Mouse (Mus musculus): ENCODE results near the gene Nxph3. TPM values are rescaled to one million over a fixed set of nuclear protein-coding genes. Genes with fewer than 3 reads are reported as not detected.

Nxph3 gene
- total RNA-seq, 2 experiments from 2014 or later: not detected

DNA sequence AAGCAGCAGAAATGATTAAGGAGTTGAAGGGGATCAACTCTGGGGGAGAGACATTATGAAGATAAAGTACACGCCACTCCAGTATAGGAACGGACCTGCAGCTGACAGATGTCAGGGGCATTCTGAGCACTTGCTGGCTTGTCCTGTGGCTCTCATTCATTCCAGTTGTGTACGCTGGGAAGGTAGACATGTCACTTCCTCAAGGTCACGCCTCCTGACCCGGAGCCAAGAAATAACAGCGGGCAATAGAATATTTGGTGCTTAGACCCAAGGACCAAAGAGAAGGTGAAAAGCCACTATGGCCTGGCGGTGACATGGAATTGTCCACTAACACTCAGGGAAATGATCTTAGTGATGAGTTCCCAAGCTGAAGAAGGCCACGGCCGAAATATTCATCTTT, 18.5 kb downstream of the Nxph3 start:
- no peak for ATAC-seq (replicated peaks; ENCODE audit: poor library complexity)

DNA sequence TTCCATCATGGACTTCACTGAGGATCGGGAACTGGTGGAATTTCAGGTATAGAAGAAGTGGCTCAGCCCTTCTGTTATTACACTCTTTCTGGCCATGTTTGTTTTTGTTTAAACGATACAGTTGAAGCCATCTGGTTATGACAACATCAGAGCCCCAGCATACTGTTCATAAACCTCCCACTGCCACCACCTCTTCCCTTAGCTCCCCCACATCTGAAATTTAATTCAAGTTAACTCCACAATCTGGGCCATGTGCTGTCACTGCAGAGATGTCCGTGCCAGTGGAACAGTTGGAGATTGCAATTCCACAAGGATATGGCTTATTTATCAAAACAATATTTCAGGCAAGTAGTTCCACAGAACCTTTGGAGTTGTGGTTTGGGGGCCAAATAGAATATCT, 20.0 kb downstream of the Nxph3 start:
- no peak for ATAC-seq (replicated peaks; ENCODE audit: poor library complexity)

- no peak for ATAC-seq (replicated peaks; ENCODE audit: poor library complexity)
These were observed 20.4 kb downstream of the Nxph3 start for GRCm38 (mm10) chr11:95493950-95494349.

DNA sequence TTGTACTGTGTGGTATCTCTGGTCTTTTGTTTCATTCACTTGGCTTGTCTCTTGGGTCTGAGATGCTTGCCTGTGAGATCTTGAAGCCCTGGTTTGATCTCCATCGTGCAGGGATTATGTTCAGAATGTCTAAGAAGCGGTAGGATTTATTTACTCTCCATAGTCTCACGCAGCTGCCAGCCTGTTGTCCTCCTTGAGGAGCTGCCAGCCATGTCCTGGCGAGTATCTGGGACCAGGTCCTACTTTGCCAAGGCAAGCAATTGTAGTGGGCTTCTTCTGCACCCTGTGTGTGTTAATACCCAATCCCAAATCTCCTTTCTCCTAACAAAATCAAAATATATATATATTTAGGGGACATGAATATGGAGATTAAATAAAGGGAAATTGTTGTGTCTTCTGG, 21.4 kb downstream of the Nxph3 start:
- no peak for ATAC-seq (replicated peaks; ENCODE audit: poor library complexity)

- ATAC-seq (replicated peaks; ENCODE audit: poor library complexity): no peak
These were observed 22.1 kb downstream of the Nxph3 start for GRCm38 (mm10) chr11:95492256-95492655.

GRCm38 (mm10) chr11:95490104-95490503, 24.3 kb downstream of the Nxph3 start:
- ATAC-seq (replicated peaks; ENCODE audit: poor library complexity): no peak

DNA sequence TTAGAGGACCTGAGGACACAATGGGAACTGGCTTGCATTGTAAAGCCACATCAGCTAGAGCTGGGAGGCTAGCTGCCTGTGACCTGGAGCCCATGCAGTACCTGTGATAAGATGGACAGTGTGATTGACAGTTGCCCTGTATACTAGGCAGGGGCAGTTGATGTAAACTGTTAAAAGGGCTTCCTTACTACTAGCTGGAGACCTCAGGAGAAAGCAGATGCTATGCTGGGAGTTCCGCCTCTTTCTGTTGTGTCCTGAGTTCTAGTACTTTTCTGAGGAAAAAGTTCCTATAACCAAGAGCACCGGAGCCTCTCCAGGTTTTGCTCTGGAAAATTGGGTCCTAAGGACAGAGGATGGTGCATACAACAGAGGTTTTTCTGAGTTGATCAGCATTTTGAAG, 27.1 kb downstream of the Nxph3 start:
- ATAC-seq (replicated peaks; ENCODE audit: poor library complexity): no peak

GRCm38 (mm10) chr11:95485634-95486033, 28.7 kb downstream of the Nxph3 start:
- ATAC-seq (replicated peaks; ENCODE audit: poor library complexity): no peak

DNA sequence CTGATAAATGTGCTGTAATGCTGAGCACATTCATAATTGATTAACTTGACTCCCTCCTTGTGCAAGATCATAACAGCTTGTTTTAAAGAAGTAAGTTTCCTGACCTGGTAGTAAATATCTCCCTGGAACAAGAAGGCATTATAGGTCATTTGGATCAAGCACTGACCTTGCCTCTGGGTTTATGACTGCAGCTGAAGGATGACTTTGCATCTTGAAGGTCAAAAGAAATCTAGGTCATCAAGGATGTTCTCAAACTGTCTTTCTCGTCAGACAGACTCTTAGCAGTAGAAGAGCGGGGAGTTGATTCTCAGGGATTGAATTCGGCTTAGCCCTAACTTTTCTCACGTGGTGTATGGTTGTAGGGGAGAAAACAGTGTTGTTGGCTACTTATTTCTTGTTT, 33.7 kb downstream of the Nxph3 start:
- ATAC-seq (replicated peaks; ENCODE audit: poor library complexity): no peak

GRCm38 (mm10) chr11:95479458-95479857, 34.9 kb downstream of the Nxph3 start:
- no peak for ATAC-seq (replicated peaks; ENCODE audit: poor library complexity)

DNA sequence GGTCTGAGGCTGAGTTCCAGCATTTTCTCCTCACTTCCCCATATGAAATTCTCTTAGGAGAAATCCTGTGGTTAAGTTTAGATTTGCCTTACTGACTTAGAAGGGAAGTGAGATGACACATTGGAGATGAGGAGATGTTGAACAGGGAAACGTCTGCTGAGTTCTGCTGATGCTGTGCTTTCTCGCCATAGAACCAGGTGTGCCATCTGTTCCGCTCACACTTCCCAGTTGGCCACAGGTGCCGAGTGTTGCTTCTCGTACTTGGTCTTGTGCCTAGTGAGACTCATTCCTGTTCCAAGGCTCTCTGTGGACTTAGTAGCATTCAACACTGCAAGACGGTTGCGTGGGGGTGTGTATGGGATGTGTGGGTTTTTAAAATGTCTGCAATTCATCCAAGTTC, 38.0 kb downstream of the Nxph3 start:
- ATAC-seq (replicated peaks; ENCODE audit: poor library complexity): no peak

DNA sequence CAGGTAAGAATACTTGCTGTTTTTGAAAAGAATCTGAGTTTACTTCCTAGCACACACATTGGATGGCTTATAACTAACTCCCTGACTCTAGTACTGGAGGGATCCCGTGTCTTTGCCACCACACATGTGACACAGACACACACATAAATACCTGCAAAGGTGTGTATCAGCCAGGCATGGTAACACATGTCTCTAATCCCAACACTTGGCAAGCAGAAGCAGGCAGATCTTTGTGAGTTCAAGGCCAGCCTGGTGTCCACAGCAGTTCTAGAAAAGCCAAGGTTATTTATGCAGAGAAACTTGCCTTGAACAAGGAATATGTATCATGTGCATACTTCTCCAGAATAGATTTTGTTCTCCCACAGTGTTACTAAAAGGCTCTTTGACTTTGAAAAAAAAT, 40.9 kb downstream of the Nxph3 start:
- ATAC-seq (replicated peaks; ENCODE audit: poor library complexity): no peak

- no peak for ATAC-seq (replicated peaks; ENCODE audit: poor library complexity)
These were observed 41.4 kb downstream of the Nxph3 start for GRCm38 (mm10) chr11:95472942-95473341.

DNA sequence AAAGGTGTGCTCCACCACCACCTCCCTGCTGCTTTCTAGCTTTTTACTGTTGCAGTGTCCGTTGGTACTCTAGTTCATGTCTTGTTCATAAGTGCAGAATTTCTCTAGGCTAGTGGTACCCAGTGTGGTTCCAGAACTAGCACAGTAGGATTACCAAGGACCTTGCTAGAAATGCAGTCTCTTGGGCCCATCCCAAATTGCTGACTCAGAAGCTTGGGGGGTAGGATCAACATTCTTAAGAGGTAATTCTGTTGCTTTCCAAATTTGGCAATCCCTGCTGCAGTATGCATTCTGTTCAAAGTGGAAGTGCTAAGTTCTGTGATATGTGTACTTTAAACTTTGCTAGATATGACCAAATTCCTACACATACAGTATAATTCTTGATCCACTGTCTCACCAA, 46.6 kb downstream of the Nxph3 start:
- ATAC-seq (replicated peaks; ENCODE audit: poor library complexity): no peak

DNA sequence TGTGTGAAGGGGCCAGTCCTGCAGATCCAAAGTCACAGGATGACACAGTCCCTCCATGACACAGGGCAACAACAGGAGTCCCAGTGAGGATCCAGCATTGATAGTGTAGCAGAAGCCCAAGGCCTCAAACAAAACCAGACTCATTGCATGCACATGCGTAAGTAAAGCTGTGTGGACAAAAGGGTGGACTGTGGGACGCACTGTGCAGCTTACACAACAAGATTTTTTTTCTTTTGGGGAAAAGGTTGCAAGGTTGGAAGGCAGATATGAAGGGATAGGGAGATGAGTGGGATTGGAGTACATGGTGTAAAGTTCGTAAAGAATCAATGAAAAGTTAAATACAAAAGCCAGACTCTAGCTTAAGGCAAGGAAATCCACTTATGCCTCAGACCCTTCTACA, 52.2 kb downstream of the Nxph3 start:
- ATAC-seq (replicated peaks; ENCODE audit: poor library complexity): no peak

- ATAC-seq (replicated peaks; ENCODE audit: poor library complexity): no peak
These were observed 53.5 kb downstream of the Nxph3 start for GRCm38 (mm10) chr11:95460872-95461271.

Other genes with a start within 250 kb of the Nxph3 start
- 99.1 and 111 TPM in 2 replicates for gene Kat7, start 204.3 kb downstream of the Nxph3 start, total RNA-seq (2015)
- gene Kat7, start 204.3 kb downstream of the Nxph3 start, total RNA-seq (2017): 70.8 and 73.3 TPM in 2 replicates
- 90.4 and 98.3 TPM in 2 replicates for gene Fam117a, start 177.6 kb downstream of the Nxph3 start, total RNA-seq (2015)
- 89.6 and 91.8 TPM in 2 replicates for gene Fam117a, start 177.6 kb downstream of the Nxph3 start, total RNA-seq (2017)
- 82.6 and 88.6 TPM in 2 replicates for gene Slc35b1, start 129.9 kb downstream of the Nxph3 start, total RNA-seq (2015)
- 61.2 and 85.6 TPM in 2 replicates for gene Slc35b1, start 129.9 kb downstream of the Nxph3 start, total RNA-seq (2017)
- gene Spop, start 100.5 kb downstream of the Nxph3 start, total RNA-seq (2015): 88.9 and 102 TPM in 2 replicates
- 60.2 and 63.3 TPM in 2 replicates for gene Spop, start 100.5 kb downstream of the Nxph3 start, total RNA-seq (2017)
- not detected in 2 replicates for gene Ngfr, start 73.2 kb upstream of the Nxph3 start, total RNA-seq (2015)
- not detected in 2 replicates for gene Ngfr, start 73.2 kb upstream of the Nxph3 start, total RNA-seq (2017)
- 82.1 and 87.0 TPM in 2 replicates for gene Phb, start 152.4 kb upstream of the Nxph3 start, total RNA-seq (2015)
- gene Phb, start 152.4 kb upstream of the Nxph3 start, total RNA-seq (2017): 119 and 128 TPM in 2 replicates
- 30.1 and 37.2 TPM in 2 replicates for gene Zfp652, start 198.1 kb upstream of the Nxph3 start, total RNA-seq (2015)
- 20.9 and 29.1 TPM in 2 replicates for gene Zfp652, start 198.1 kb upstream of the Nxph3 start, total RNA-seq (2017)
- 2.1 and 2.5 TPM in 2 replicates for gene B130006D01Rik, start 209.0 kb upstream of the Nxph3 start, total RNA-seq (2015)
- gene B130006D01Rik, start 209.0 kb upstream of the Nxph3 start, total RNA-seq (2017): 1.2 and 1.9 TPM in 2 replicates